Mouse (Mus musculus) liver, embryonic 16.5 days (tissue): ENCODE data around the gene 4430402I18Rik. TPM values are rescaled to one million over a fixed set of nuclear protein-coding genes. Genes with fewer than 3 reads are reported as not detected.

Experiments used
- ATAC-seq: fragments of 200-750 bp; cut with Nextera tagmentation; 2 replicates; pipeline ENCODE4 v1.8.0; 2017; ENCODE audit warnings: low read depth, mild to moderate bottlenecking, moderate number of reproducible peaks, moderate library complexity
- H3K27ac ChIP-seq: fragments of 300-500 bp; sonication (generic); 2 replicates; pipeline ENCODE4 v1.5.1; 2014; ENCODE audit warnings: mild to moderate bottlenecking, low read length
- H3K27me3 ChIP-seq: fragments of 300-500 bp; sonication (generic); 2 replicates; pipeline ENCODE4 v1.6.1; 2014; ENCODE audit warnings: low read depth, low read length, mixed read lengths; ENCODE audit not compliant: control insufficient read depth, insufficient read depth
- H3K36me3 ChIP-seq: fragments of 300-500 bp; sonication (generic); 2 replicates; pipeline ENCODE4 v1.6.1; 2014; ENCODE audit warnings: mild to moderate bottlenecking; ENCODE audit not compliant: control insufficient read depth, insufficient read depth
- H3K4me1 ChIP-seq: fragments of 300-500 bp; sonication (generic); 2 replicates; pipeline ENCODE4 v1.6.1; 2014; ENCODE audit warnings: low read depth, low read length, mixed read lengths; ENCODE audit not compliant: control insufficient read depth
- H3K4me2 ChIP-seq: fragments of 300-500 bp; sonication (generic); 2 replicates; pipeline ENCODE4 v1.6.1; 2014; ENCODE audit warnings: low read depth, low read length, mixed read lengths
- H3K4me3 ChIP-seq: fragments of 300-500 bp; sonication (generic); 2 replicates; pipeline ENCODE4 v1.5.1; 2014; ENCODE audit warnings: low read depth, mild to moderate bottlenecking, low read length
- H3K9ac ChIP-seq: fragments of 300-500 bp; sonication (generic); 2 replicates; pipeline ENCODE4 v1.6.1; 2014; ENCODE audit warnings: low read depth, low read length
- H3K9me3 ChIP-seq: fragments of 300-500 bp; sonication (generic); replicated peaks from 2 replicates; pipeline ENCODE4 v1.6.1; 2016; ENCODE audit warnings: low read length; ENCODE audit not compliant: control insufficient read depth
- WGBS: fragments of 180-500 bp; shearing (Covaris S2); extraction: QIAGEN DNeasy Blood & Tissue Kit; methylation state at CpG from one replicate; pipeline ENCODE4 v1.1.7; 2014; ENCODE audit not compliant: insufficient replicate concordance; 5-methylcytosine and 5-hydroxymethylcytosine counted together
- polyA plus RNA-seq: library from polyadenylated mRNA; unstranded; fragments of >200 nt; fragmentation: Nextera tagmentation; extraction: Ambion mirVana; gene quantifications from 2 replicates; pipeline ENCODE4 v1.2.1, GENCODE M21; 2015

Gene 4430402I18Rik
- polyA plus RNA-seq, 1 experiment from 2014 or later = 1.5 TPM

DNA sequence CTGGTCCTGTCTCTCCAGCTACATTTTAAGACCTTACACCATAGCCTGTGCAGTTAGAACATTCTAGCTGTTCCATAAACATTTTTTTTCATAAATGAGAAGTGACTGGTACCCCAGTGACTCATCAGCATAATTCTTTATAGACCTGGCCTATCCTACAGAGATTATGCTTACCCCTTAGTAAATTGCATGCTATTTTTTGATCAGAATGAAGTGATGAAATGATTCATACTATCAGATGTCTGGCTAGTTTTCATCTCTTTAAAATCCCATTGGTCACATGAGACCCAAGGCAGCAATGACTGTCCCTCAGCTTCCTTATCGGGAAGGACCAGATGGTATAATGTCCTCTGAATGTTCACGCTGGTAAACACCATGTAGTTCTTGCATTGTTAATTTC is 66.8 kb downstream of the 4430402I18Rik start:
- H3K36me3 ChIP-seq = no peaks in the 10 kb centered on the region
- H3K4me1 ChIP-seq = no peaks in the 10 kb centered on the region
- no peaks in the 10 kb centered on the region for H3K9me3 ChIP-seq
- no peak overlapping the region for H3K4me3 ChIP-seq
- WGBS = 58% methylated on average over 2 of the region's 2 CpGs
- no peak overlapping the region for H3K9ac ChIP-seq
- no peaks in the 10 kb centered on the region for H3K27me3 ChIP-seq
- no peak overlapping the region for H3K27ac ChIP-seq
- no peak for ATAC-seq
- H3K4me2 ChIP-seq = no peak overlapping the region

DNA sequence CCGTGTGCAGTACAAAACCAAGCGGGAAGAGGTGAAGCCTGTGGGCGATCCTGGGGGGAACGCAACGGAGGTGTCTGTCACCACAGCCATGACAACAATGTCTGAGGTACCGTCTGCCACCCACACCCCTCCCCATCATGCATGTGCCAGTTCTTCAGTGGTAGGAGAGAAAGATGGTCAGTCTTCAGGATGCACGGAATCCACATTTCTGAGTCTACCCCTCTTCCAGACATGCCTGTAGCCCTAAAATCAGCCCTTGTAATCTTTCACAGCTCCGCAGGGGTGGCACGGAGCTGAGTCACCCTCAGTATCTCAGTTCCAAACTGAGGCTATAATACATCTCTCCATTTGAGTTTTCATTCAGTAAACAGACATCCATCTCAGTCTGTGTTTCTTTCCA is 70.1 kb downstream of the 4430402I18Rik start:
- 57% methylated on average over 9 of the region's 9 CpGs for WGBS
- no peak overlapping the region for H3K4me2 ChIP-seq
- no peak for ATAC-seq
- no peaks in the 10 kb centered on the region for H3K27me3 ChIP-seq
- no peak overlapping the region for H3K27ac ChIP-seq
- H3K36me3 ChIP-seq = no peaks in the 10 kb centered on the region
- no peaks in the 10 kb centered on the region for H3K9me3 ChIP-seq
- no peak overlapping the region for H3K4me3 ChIP-seq
- H3K4me1 ChIP-seq = no peaks in the 10 kb centered on the region
- no peak overlapping the region for H3K9ac ChIP-seq

DNA sequence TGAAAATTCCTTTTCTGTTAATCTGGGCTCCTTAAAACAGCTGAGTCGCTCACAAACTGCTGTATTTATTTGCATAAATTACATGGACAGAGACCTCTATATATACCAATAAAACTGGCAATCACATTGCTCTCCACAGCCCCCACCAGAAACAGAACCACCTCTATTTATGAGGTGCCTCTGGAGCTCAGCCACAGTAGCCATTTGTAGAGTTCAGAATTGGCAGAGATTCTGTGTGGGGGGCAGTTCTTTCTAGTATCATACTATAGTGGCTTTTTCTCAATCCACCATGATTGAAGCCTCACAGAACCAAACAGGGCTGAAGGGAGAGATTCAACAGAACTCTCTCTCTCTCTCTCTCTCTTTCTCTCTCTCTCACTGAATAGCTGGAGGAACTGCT is 71.0 kb downstream of the 4430402I18Rik start:
- Histone ChIP-seq H3K27me3 (no peaks in the 10 kb centered on the region), H3K9ac (no peak overlapping the region), H3K36me3 (no peaks in the 10 kb centered on the region), H3K4me2 (no peak overlapping the region), H3K27ac (no peak overlapping the region), H3K4me3 (no peak overlapping the region), H3K4me1 (no peaks in the 10 kb centered on the region), H3K9me3 (no peaks in the 10 kb centered on the region)
- ATAC-seq = no peak
- 45% methylated on average over 1 of the region's 1 CpGs for WGBS

DNA sequence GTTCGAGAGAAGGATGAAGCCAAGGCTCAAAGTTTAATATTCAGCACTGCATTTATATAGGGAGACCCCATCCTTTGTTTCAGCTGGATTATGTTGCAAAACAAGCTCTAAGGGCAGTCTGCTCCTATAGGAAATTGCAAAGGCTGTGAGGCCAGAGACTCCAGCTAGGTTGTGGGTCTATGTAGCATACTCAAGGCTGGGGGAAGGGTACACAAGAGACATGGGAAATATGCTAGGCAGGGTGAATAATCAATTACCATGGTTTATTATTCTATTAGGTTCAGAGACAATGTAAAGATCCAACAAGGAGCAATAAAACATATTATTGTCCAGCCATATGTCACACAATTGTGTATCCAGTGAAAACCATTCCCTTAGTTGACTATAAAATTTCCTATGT is 75.7 kb downstream of the 4430402I18Rik start:
- Histone ChIP-seq H3K9me3 (no peaks in the 10 kb centered on the region), H3K9ac (no peak overlapping the region), H3K27me3 (no peaks in the 10 kb centered on the region), H3K4me2 (no peak overlapping the region), H3K36me3 (no peaks in the 10 kb centered on the region), H3K27ac (no peak overlapping the region), H3K4me1 (no peaks in the 10 kb centered on the region), H3K4me3 (no peak overlapping the region)
- no peak for ATAC-seq
- 83% methylated on average over 1 of the region's 1 CpGs for WGBS

DNA sequence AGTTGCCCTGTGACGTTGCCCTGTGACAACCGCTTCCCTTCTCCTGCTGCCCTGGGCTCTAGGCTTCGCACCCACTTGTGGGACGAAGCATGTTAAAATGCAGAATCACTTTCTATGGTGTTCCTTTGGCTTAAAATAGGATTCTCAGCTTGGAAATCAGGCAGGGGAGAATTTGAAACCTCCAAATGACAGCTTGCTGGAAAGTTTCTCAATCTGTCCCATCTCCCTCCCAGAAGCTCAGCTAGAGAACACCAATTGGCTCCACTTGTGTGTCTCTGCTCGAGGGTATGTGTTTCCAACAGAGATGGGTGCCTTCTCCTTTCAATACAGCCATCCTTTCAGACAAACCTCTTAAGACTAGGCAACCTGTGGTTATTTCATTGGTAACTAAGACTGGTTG is 76.4 kb downstream of the 4430402I18Rik start:
- no peaks in the 10 kb centered on the region for H3K36me3 ChIP-seq
- H3K27me3 ChIP-seq = no peaks in the 10 kb centered on the region
- WGBS = 51% methylated on average over 5 of the region's 5 CpGs
- H3K4me1 ChIP-seq = no peaks in the 10 kb centered on the region
- no peak overlapping the region for H3K27ac ChIP-seq
- no peak overlapping the region for H3K4me2 ChIP-seq
- H3K4me3 ChIP-seq = no peak overlapping the region
- no peak overlapping the region for H3K9ac ChIP-seq
- no peaks in the 10 kb centered on the region for H3K9me3 ChIP-seq
- ATAC-seq = no peak

DNA sequence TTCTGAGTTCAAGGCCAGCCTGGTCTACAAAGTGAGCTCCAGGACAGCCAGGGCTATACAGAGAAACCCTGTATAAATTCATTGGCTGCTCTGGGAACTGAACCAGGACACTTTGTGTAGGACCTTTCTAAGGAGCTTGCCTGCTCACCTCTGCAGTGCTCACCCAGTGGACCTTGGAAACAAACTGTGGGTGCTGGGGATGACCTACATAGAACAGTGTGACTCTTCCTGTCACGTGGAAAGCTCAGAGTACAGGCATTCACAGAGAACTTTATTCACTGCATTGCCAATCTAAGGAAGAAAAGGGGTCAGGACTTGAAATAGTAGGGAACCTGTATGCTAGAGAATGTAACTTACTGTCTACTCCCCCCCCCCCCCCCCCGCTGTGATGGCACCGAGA is 78.3 kb downstream of the 4430402I18Rik start:
- 39% methylated on average over 3 of the region's 3 CpGs for WGBS
- H3K4me3 ChIP-seq = no peak overlapping the region
- ATAC-seq = no peak
- H3K27me3 ChIP-seq = no peaks in the 10 kb centered on the region
- H3K27ac ChIP-seq = no peak overlapping the region
- no peaks in the 10 kb centered on the region for H3K4me1 ChIP-seq
- no peak overlapping the region for H3K4me2 ChIP-seq
- H3K9ac ChIP-seq = no peak overlapping the region
- H3K36me3 ChIP-seq = no peaks in the 10 kb centered on the region
- no peaks in the 10 kb centered on the region for H3K9me3 ChIP-seq

DNA sequence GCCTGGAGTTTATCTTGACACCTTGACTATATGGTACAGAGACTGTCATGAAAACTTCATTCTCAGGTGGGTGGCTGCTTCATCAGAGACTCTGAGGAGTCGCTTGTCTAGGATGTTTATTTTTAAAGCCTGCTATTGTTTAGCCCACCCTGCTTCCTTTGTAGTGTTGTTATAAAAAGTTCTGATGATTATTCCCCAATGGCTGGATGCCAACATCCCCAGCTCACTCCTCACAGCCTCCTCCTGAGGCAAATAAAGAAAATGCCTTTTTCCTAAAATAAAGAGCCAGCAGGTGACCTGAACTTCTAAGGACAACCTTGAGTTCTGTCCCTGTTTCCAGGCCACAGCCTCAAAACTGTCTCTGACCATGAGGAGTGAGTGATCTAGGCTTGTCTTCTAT is 79.1 kb downstream of the 4430402I18Rik start:
- 41% methylated on average over 1 of the region's 1 CpGs for WGBS
- ATAC-seq = no peak

DNA sequence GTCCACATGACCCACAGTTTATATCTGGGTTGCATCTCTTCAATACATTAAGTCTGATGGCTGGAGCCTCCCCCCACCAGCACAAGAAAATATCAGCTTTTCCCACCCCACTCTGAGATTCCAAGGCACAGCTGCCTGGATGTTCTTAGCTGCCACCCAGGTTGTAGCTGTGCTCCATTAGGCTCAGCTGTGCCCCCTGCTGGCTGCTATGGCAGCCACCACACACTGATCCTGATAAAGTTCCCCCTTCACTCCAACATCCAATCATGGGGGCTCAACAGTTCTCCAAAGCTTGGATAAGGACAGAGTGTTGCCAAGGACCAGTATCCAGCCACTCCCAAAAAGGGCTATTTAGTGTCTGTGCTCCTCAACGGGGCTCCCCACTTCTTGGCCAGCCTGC is 84.5 kb downstream of the 4430402I18Rik start:
- Histone ChIP-seq H3K9me3 (no peaks in the 10 kb centered on the region), H3K4me1 (no peaks in the 10 kb centered on the region), H3K27me3 (no peaks in the 10 kb centered on the region), H3K4me3 (no peak overlapping the region), H3K36me3 (no peaks in the 10 kb centered on the region), H3K27ac (no peak overlapping the region), H3K9ac (no peak overlapping the region), H3K4me2 (no peak overlapping the region)
- no peak for ATAC-seq
- 36% methylated on average over 1 of the region's 1 CpGs for WGBS

More for the DNA sequence above, 79.1 kb downstream of the 4430402I18Rik start:
- Histone ChIP-seq H3K27ac (no peak overlapping the region), H3K4me2 (no peak overlapping the region), H3K9me3 (no peaks in the 10 kb centered on the region), H3K4me3 (no peak overlapping the region), H3K9ac (no peak overlapping the region), H3K36me3 (no peaks in the 10 kb centered on the region), H3K4me1 (no peaks in the 10 kb centered on the region), H3K27me3 (no peaks in the 10 kb centered on the region)

DNA sequence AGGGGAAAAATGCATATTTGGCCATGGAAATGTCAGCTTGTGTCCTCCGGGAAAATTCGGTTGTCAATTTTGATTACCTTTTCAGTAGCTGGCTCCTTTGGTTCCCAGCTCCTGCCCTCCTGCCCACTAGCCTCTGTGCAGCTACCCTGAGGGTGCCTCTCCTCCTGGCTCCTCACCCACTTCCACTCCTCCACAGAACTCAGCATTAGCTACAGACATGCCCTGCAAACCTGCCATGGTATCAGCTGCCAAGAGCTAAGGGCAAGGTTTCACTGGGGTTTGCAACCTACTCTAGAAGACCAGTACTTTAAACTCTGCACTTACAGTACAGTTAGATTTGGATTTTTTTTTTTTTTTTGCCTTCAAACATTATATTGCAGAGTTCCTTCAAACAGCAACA is 88.1 kb downstream of the 4430402I18Rik start:
- ATAC-seq = no peak
- Histone ChIP-seq H3K9me3 (no peaks in the 10 kb centered on the region), H3K27ac (no peak overlapping the region), H3K4me1 (no peaks in the 10 kb centered on the region), H3K4me2 (no peak overlapping the region), H3K27me3 (no peaks in the 10 kb centered on the region), H3K36me3 (no peaks in the 10 kb centered on the region), H3K4me3 (no peak overlapping the region), H3K9ac (no peak overlapping the region)
- 69% methylated on average over 2 of the region's 2 CpGs for WGBS

DNA sequence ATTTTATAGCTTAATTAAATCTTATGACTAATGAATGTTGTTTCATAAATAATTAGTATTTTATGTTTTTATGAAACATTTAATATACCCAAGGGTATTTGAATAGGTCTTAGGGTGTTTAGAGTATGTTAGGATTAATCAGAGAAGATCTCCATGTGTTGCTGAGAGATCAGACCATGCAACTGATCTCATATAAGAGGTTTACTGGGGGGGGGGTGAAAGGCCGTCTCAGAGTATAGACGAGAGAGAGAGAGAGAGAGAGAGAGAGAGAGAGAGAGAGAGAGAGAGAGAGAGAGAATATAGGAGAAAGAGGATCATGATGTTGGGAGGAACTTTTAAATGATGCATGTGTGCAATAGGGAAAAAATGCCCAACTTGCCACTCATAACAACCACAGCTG is 97.2 kb downstream of the 4430402I18Rik start:
- H3K27me3 ChIP-seq = no peaks in the 10 kb centered on the region

More for the DNA sequence above, 97.2 kb downstream of the 4430402I18Rik start:
- no peak for ATAC-seq
- H3K27ac ChIP-seq = no peak overlapping the region
- H3K9ac ChIP-seq = no peak overlapping the region
- no peak overlapping the region for H3K4me3 ChIP-seq
- H3K4me2 ChIP-seq = no peak overlapping the region
- no peaks in the 10 kb centered on the region for H3K9me3 ChIP-seq
- H3K4me1 ChIP-seq = no peaks in the 10 kb centered on the region
- no peaks in the 10 kb centered on the region for H3K36me3 ChIP-seq
- 52% methylated on average over 2 of the region's 2 CpGs for WGBS
